Mouse (Mus musculus) heart, embryonic 14.5 days (tissue): Measurements from ENCODE around the gene Ppt2. TPM values are rescaled to one million over a fixed set of nuclear protein-coding genes. Genes with fewer than 3 reads are reported as not detected.
A peak's percentile ranks its signal among the peaks of the same experiment; 100 is the strongest.

Experiments
- ATAC-seq: fragments of 200-750 bp; cut with Nextera tagmentation; 2 replicates; pipeline ENCODE4 v1.8.0; 2017; ENCODE audit warnings: low read depth, moderate TSS enrichment; ENCODE audit not compliant: insufficient number of reproducible peaks, insufficient read depth, low FRiP score
- H3K27ac ChIP-seq, 2 experiments: fragments of 200-500 bp in 1 of 2; fragments of 300-500 bp in 1 of 2; sonication (generic) in 1 of 2; replicated peaks in 1 of 2; 2 replicates each; pipeline ENCODE4 v1.5.1; 2012 to 2014; ENCODE audit warnings: low read depth in 2 of 2, low read length in 2 of 2, control low read depth in 1 of 2, mild to moderate bottlenecking in 1 of 2, mixed read lengths in 1 of 2; ENCODE audit not compliant: control insufficient read depth in 1 of 2, insufficient read depth in 1 of 2
- H3K27me3 ChIP-seq: fragments of 300-500 bp; sonication (generic); 2 replicates; pipeline ENCODE4 v1.6.1; 2014; ENCODE audit warnings: mild to moderate bottlenecking, low read length, control low read depth; ENCODE audit not compliant: control insufficient read depth, insufficient read depth
- H3K36me3 ChIP-seq: fragments of 300-500 bp; sonication (generic); 2 replicates; pipeline ENCODE4 v1.6.1; 2014; ENCODE audit warnings: mild to moderate bottlenecking, control low read depth, low read length, mixed read lengths; ENCODE audit not compliant: control insufficient read depth, insufficient read depth
- H3K4me1 ChIP-seq, 2 experiments: fragments of 200-500 bp in 1 of 2; fragments of 300-500 bp in 1 of 2; sonication (generic) in 1 of 2; 2 replicates each; pipeline ENCODE4 v1.6.1; 2012 to 2014; ENCODE audit warnings: low read length in 2 of 2, control low read depth in 1 of 2, mixed read lengths in 1 of 2; ENCODE audit not compliant: control insufficient read depth in 2 of 2, insufficient read depth in 2 of 2
- H3K4me2 ChIP-seq: fragments of 300-500 bp; sonication (generic); 2 replicates; pipeline ENCODE4 v1.6.1; 2014; ENCODE audit warnings: mild to moderate bottlenecking, low read length
- H3K4me3 ChIP-seq, 2 experiments: fragments of 200-500 bp in 1 of 2; fragments of 300-500 bp in 1 of 2; sonication (generic) in 1 of 2; 2 replicates each; pipeline ENCODE4 v1.5.1; 2012 to 2014; ENCODE audit warnings: low read length in 2 of 2, mild to moderate bottlenecking in 2 of 2, control low read depth in 1 of 2, low read depth in 1 of 2, moderate library complexity in 1 of 2; ENCODE audit not compliant: control insufficient read depth in 1 of 2, insufficient read depth in 1 of 2
- H3K9ac ChIP-seq: fragments of 300-500 bp; sonication (generic); 2 replicates; pipeline ENCODE4 v1.6.1; 2014; ENCODE audit warnings: mild to moderate bottlenecking, low read length
- H3K9me3 ChIP-seq: fragments of 300-500 bp; sonication (generic); 2 replicates; pipeline ENCODE4 v1.6.1; 2016; ENCODE audit warnings: low read length, control low read depth; ENCODE audit not compliant: control insufficient read depth
- WGBS: fragments of 180-500 bp; shearing (Covaris S2); extraction: QIAGEN DNeasy Blood & Tissue Kit; methylation state at CpG from one replicate; pipeline ENCODE4 v1.1.7; 2014; 5-methylcytosine and 5-hydroxymethylcytosine counted together
- polyA plus RNA-seq: library from polyadenylated mRNA; unstranded; fragments of >200 nt; fragmentation: Nextera tagmentation; extraction: Ambion mirVana; gene quantifications from 2 replicates; pipeline ENCODE4 v1.2.1, GENCODE M21; 2014

Ppt2 gene
- polyA plus RNA-seq, 1 experiment from 2014 or later: 33.3 TPM

GRCm38 (mm10) chr17:34644608-34645007 is 16.3 kb upstream of the Ppt2 start, which contains the start of gene Fkbpl:
Gene Fkbpl, plus strand, starts transcription at chr17:34644764.
- ATAC-seq: peak; percentile 73
- 2% methylated on average over 16 of the region's 16 CpGs for WGBS

GRCm38 (mm10) chr17:34643944-34644343 is 15.6 kb upstream of the Ppt2 start:
- 71% methylated on average over 10 of the region's 10 CpGs for whole genome bisulfite sequencing
- peaks cover 10 to 31% of the 10 kb centered on the region in 2 experiments for H3K4me1 ChIP-seq
- H3K9ac ChIP-seq: no peak overlapping the region
- H3K36me3 ChIP-seq: peaks cover 2% of the 10 kb centered on the region
- H3K27me3 ChIP-seq: no peaks in the 10 kb centered on the region
- ATAC-seq: no peak
- no peaks in the 10 kb centered on the region for H3K9me3 ChIP-seq
- H3K27ac ChIP-seq: no peak overlapping the region
- H3K4me2 ChIP-seq: no peak overlapping the region
- no peak overlapping the region for H3K4me3 ChIP-seq

More at GRCm38 (mm10) chr17:34644608-34645007, 16.3 kb upstream of the Ppt2 start, which contains the start of gene Fkbpl:
- H3K36me3 ChIP-seq: peaks cover 9% of the 10 kb centered on the region
- H3K9ac ChIP-seq: peak within 1 kb of the TSS; percentile 80
- peak within 1 kb of the TSS; percentile 67 to 69 for H3K27ac ChIP-seq
- H3K9me3 ChIP-seq: no peaks in the 10 kb centered on the region
- peak within 1 kb of the TSS; percentile 60 to 75 for H3K4me3 ChIP-seq
- no peaks in the 10 kb centered on the region for H3K27me3 ChIP-seq
- H3K4me1 ChIP-seq: peaks cover 10 to 31% of the 10 kb centered on the region in 2 experiments
- H3K4me2 ChIP-seq: peak within 1 kb of the TSS; percentile 69

- ATAC-seq: no peak
- no peaks in the 10 kb centered on the region for H3K9me3 ChIP-seq
- no peak overlapping the region for H3K27ac ChIP-seq
Measured at GRCm38 (mm10) chr17:34643379-34643778, 15.1 kb upstream of the Ppt2 start.

GRCm38 (mm10) chr17:34641945-34642344 is 13.6 kb upstream of the Ppt2 start:
- no peaks in the 10 kb centered on the region for H3K36me3 ChIP-seq
- H3K27me3 ChIP-seq: no peaks in the 10 kb centered on the region
- peaks cover 4 to 24% of the 10 kb centered on the region in 2 experiments; a peak in 3 of 4 replicates for H3K4me1 ChIP-seq
- no peak for ATAC-seq
- no peak overlapping the region for H3K9ac ChIP-seq
- H3K27ac ChIP-seq: no peak overlapping the region
- WGBS: 84% methylated on average over 3 of the region's 3 CpGs
- no peak overlapping the region for H3K4me3 ChIP-seq
- no peaks in the 10 kb centered on the region for H3K9me3 ChIP-seq
- no peak overlapping the region for H3K4me2 ChIP-seq

More at GRCm38 (mm10) chr17:34643379-34643778, 15.1 kb upstream of the Ppt2 start:
- H3K36me3 ChIP-seq: no peaks in the 10 kb centered on the region
- H3K4me3 ChIP-seq: no peak overlapping the region
- no peak overlapping the region for H3K9ac ChIP-seq
- no peaks in the 10 kb centered on the region for H3K27me3 ChIP-seq
- WGBS: 86% methylated on average over 4 of the region's 4 CpGs
- H3K4me1 ChIP-seq: peaks cover 10 to 31% of the 10 kb centered on the region in 2 experiments
- no peak overlapping the region for H3K4me2 ChIP-seq

GRCm38 (mm10) chr17:34640778-34641601 is 12.7 kb upstream of the Ppt2 start:
- no peak overlapping the region for H3K9ac ChIP-seq

GRCm38 (mm10) chr17:34639461-34640255 is 11.3 kb upstream of the Ppt2 start:
- Histone ChIP-seq H3K9ac (no peak overlapping the region), H3K36me3 (no peaks in the 10 kb centered on the region), H3K9me3 (no peaks in the 10 kb centered on the region), H3K4me1 (peaks cover 2 to 7% of the 10 kb centered on the region in 2 experiments; a peak in 1 of 4 replicates), H3K27ac (no peak overlapping the region), H3K4me3 (no peak overlapping the region), H3K27me3 (no peaks in the 10 kb centered on the region), H3K4me2 (no peak overlapping the region)
- no peak for ATAC-seq
- 75% methylated on average over 7 of the region's 7 CpGs for WGBS

More at GRCm38 (mm10) chr17:34640778-34641601, 12.7 kb upstream of the Ppt2 start:
- Histone ChIP-seq H3K27ac (peak overlapping the region; percentile 15 to 67), H3K4me1 (peaks cover 4 to 17% of the 10 kb centered on the region in 2 experiments; a peak in 3 of 4 replicates), H3K9me3 (no peaks in the 10 kb centered on the region), H3K4me3 (no peak overlapping the region), H3K4me2 (no peak overlapping the region), H3K36me3 (no peaks in the 10 kb centered on the region), H3K27me3 (no peaks in the 10 kb centered on the region)
- WGBS: 17% methylated on average over 11 of the region's 11 CpGs
- no peak for ATAC-seq

- Histone ChIP-seq H3K9me3 (no peaks in the 10 kb centered on the region), H3K4me1 (peaks cover 2 to 7% of the 10 kb centered on the region in 2 experiments; a peak in 2 of 4 replicates), H3K36me3 (no peaks in the 10 kb centered on the region), H3K9ac (no peak overlapping the region), H3K4me2 (no peak overlapping the region), H3K27me3 (peaks cover 17% of the 10 kb centered on the region), H3K4me3 (no peak overlapping the region), H3K27ac (no peak overlapping the region)
- 64% methylated on average over 3 of the region's 3 CpGs for WGBS
- no peak for ATAC-seq
Measured at GRCm38 (mm10) chr17:34637459-34637858, 9.1 kb upstream of the Ppt2 start.
